Mouse (Mus musculus) mesoderm, embryonic 11.5 days (tissue): ENCODE data around the gene Bmpr2.
A peak's percentile ranks its signal among the peaks of the same experiment; 100 is the strongest.

Source experiments
- DNase-seq: peaks from one replicate; pipeline ENCODE4 v3.0.0-alpha.2; 2012; ENCODE audit warnings: low read depth, low spot score

The Bmpr2 gene

GRCm38 (mm10) chr1:59795336-59795735 lies 32.1 kb downstream of the Bmpr2 start:
- DNase-seq: no peak

- DNase-seq: no peak
Observed at GRCm38 (mm10) chr1:59797865-59798264, 34.7 kb downstream of the Bmpr2 start.

- no peak for DNase-seq
Observed at GRCm38 (mm10) chr1:59804363-59804762, 41.2 kb downstream of the Bmpr2 start.

GRCm38 (mm10) chr1:59809921-59810320 lies 46.7 kb downstream of the Bmpr2 start:
- no peak for DNase-seq

DNA sequence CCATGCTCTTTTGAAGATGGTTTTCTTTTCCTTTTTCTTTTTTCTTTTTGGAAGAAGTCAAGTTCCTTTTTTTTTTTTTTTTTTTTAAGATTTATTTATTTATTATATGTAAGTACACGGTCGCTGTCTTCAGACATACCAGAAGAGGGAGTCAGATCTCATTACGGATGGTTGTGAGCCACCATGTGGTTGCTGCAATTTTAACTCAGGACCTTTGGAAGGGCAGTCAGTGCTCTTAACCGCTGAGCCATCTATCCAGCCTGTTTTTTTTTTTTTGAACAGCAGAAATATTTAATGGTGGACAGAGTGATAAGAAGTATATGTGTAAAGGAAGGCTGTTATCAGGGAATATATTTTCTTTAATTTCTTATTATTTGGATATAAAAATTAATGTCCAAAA lies 49.6 kb downstream of the Bmpr2 start:
- no peak for DNase-seq

GRCm38 (mm10) chr1:59825421-59825820 lies 62.2 kb downstream of the Bmpr2 start:
- DNase-seq: no peak

DNA sequence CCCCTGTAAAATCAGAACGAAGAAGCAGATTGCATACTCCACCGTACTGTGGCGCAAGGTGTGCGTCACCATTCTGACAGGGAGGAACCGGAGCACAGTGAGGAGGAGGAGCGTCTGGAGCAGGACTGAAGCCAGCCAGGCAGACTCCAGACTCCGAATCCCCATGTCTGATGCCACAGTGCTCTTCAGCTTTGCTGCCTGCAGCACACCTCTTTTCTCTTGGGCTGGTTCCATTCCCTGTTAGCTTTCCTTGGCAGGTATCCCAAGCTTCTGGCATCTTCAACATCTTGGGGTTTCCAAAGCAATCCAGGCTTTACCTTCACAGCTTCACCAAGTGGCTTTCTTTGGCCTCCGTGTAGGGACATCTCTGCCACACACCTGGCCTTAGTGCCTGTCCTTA lies 63.4 kb downstream of the Bmpr2 start:
- DNase-seq: no peak

DNA sequence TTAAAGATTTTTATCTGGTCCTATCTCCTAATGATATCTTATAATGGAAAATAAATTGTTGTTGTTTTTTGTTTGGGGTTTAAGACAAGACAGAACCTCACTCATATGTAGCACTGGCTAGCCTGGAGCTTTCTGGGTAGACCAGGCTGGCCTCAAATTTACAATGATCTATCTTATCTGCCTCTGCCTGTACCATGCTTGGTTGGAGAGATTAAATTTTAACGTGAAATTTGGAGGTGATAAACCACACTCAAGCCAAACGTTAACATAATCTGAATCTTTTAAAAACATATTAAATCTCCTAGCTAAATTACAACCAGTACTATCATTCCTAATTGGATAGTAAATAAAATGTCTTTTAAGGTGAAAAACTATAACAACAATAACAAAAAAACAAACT lies 66.2 kb downstream of the Bmpr2 start:
- no peak for DNase-seq

DNA sequence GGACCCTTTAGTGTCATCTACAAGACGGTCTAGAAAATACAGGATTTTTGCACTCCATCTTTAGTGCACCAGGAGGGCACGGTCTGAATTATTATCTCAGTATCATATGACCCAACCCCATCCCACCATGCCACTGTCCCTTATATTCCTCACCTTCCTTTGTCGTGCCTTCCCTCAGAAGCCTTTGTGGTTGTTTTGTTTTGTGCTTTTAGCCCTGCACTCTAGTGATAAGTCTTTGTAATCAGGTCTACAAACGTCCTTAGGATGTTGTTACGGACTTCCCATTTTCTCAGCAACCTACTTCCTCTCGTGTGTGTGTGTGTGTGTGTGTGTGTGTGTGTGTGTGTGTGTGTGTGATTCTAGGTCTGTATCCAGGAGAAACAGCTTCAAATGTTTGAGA lies 67.0 kb downstream of the Bmpr2 start:
- DNase-seq: no peak

- DNase-seq: peak; percentile 59
Observed at GRCm38 (mm10) chr1:59833723-59834122, 70.5 kb downstream of the Bmpr2 start.

- no peak for DNase-seq
Observed at GRCm38 (mm10) chr1:59848327-59848726, 85.1 kb downstream of the Bmpr2 start.

DNA sequence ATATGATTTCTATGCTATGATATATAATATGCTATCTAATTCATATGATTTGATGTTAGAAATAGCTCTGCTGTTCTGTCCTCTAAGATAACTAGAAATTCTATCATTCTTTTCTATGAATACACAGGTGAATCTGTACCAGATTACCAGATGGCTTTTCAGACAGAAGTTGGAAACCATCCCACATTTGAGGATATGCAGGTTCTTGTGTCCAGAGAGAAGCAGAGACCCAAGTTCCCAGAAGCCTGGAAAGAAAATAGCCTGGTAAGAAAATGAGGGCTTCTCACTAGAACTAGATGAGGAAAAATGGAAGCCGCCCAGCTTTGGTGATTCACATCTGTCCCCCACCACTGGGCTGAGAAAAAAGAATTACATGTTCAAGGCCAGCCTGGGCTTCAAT lies 95.8 kb downstream of the Bmpr2 start:
- no peak for DNase-seq

GRCm38 (mm10) chr1:59862144-59862543 lies 98.9 kb downstream of the Bmpr2 start:
- DNase-seq: no peak

- no peak for DNase-seq
Observed at GRCm38 (mm10) chr1:59868041-59868440, 104.8 kb downstream of the Bmpr2 start.

- DNase-seq: no peak
Observed at GRCm38 (mm10) chr1:59874023-59874422, 110.8 kb downstream of the Bmpr2 start.

GRCm38 (mm10) chr1:59878098-59878497 lies 114.9 kb downstream of the Bmpr2 start:
- DNase-seq: no peak

DNA sequence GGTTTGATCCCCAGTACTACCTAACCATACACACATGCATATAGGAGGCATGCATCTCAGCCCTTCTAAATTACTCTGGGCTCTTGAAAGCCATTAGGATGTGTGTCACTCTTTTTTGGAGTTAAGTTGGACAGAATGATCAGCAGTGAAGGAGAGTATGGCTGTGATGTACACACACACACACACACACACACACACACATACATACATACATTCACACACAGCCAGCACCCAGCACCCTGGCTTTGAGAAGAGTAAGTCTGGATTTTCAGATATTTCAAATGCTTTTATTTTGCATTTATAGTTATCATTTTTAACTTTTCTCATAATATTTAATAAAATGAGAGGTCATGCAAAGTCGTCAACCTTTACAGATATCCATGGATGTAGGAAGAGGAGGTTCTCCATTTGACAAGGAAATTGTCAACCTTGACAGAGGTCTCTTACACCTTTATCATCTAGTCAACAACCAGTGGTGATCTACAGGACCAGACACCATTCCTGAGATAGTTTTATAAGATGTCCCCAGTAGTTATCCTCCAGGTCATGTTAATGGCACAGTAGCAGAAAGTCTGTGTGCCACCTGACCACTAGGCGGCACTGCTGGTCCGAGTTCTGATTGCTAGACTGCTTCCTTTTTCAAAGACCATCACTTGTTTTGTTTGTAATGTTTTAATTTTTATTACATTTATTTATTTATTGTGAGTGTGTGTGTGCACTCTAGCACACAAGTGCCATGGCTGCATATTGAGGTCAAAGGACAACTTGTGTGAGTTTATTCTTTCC lies 120.3 kb downstream of the Bmpr2 start:
- peak; percentile 63 for DNase-seq

DNA sequence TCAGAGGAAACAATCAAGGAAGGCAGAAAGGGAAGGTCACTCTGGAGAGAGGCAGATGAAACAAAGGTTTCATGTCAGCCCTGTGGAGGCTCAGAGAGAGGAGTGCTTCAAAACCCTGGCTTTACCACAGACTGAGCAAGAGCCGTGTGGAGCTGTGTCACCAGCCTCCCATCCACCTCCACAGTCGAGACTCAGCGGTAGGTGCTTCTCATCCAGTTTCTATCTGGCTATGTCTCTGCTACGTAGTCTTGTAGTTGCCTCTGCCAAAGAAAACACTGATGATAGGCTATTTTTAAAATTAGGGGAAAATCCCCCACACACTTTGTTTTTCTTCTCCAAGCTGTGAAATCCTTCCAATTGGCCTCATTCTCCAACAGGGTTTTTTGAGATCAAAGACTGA lies 123.7 kb downstream of the Bmpr2 start:
- DNase-seq: no peak

DNA sequence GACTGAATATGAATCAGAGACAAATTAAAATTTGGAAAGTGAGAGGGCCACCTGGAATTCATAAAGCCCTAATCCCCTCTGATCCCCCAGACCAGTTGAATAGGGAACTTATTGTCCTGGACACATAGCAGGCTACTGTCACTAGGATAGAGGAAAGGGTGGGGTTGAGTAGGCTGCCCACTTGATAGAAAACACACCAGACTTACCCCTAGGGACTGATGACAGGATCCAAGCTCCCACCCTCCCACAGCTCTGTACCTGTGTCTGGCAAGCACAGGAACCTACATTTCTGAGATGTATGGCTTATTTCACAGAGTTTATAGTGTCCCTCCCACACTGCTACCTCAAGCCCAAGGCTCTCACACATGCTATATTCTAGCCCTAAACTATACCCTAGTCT lies 124.8 kb downstream of the Bmpr2 start:
- no peak for DNase-seq

- no peak for DNase-seq
Observed at GRCm38 (mm10) chr1:59891185-59891584, 128.0 kb downstream of the Bmpr2 start.

DNA sequence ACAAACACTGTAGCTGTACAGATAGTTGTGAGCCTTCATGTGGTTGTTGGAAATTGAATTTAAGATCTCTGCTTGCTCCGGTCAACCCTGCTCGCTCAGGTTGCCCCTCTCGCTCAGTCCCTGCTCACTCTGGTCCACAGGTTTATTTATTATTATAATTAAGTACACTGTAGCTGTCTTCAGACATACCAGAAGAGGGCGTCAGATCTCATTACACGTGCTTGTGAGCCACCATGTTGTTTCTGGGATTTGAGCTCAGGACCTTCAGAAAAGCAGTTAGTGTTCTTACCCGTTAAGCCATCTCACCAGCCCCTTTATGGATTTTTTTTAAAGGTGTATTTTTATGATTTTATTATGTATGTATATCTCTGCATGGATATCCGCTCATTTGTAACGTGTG lies 129.6 kb downstream of the Bmpr2 start:
- no peak for DNase-seq

- DNase-seq: no peak
Observed at GRCm38 (mm10) chr1:59894025-59894424, 130.8 kb downstream of the Bmpr2 start.

DNA sequence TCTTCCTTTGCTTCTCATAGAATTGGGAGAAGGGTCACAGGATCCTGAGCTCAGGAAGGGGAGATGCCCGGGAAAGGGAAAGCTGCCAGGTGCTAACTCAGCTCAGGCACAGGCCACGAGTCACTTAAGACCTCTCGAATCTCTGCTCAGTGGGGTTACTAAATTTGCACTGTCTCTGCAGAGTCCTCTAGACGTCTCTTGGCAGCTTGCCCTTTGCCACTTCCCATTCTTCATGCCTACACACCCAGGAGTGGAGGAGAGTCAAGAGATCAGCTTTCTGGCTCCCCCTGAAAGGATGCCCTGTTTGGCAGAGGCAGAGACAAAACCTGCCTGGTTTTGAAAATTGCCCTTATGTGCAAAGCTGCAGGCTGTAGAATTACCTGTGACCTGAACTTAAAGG lies 132.3 kb downstream of the Bmpr2 start:
- no peak for DNase-seq
